Comparison of ENCODE assay signal across 9 mouse cellular contexts in genomic region chr4:133220656-133221055, GRCm38 (mm10). TPM values are rescaled to one million over a fixed set of nuclear protein-coding genes. Genes with fewer than 3 reads are reported as not detected.
DNase-seq lines count a peak whose midpoint lies in the region; ATAC-seq lines count a peak whose summit lies in the region.
"Had no signal": no experiment of that assay in that cellular context is flagged by ENCODE, and none has a peak within 500 bp of the region (broad histone marks: within the 10 kb centered on the region; RNA-seq: fewer than 3 reads in every experiment).

No protein-coding gene starts in this region.

- H3K9ac ChIP-seq in limb, embryonic 11.5 days (ENCODE audit: low read length), result peak overlapping the region; percentile 56
- H3K9ac ChIP-seq in midbrain, embryonic 15.5 days, result peak overlapping the region; percentile 38; the same call in 1 of the 2 replicates

- peak; percentile 66 to 79 for DNase-seq in lung, adult 18-20 months
- no peak for DNase-seq in lung, postnatal 25 days (ENCODE audit: low spot score)
- DNase-seq in hindbrain, embryonic 10.5 days (ENCODE audit: low spot score), result peak; percentile 39
- DNase-seq in limb, embryonic 11.5 days (ENCODE audit: low spot score), result peak; percentile 78
- no peak for DNase-seq in layer of hippocampus, adult 9-10 months (ENCODE audit: low spot score)
- DNase-seq in thymus, postnatal 25 days, result no peak
- DNase-seq in ovary, postnatal 14 days (ENCODE audit: low spot score), result no peak

- peak; percentile 40; the same call in 1 of the 2 replicates for ATAC-seq in limb, embryonic 11.5 days (ENCODE audit: insufficient number of reproducible peaks, low FRiP score, low TSS enrichment, low read depth)
- peak; percentile 45; the same call in 1 of the 2 replicates for ATAC-seq in midbrain, embryonic 15.5 days (replicated peaks)

- H3K27ac ChIP-seq in hindbrain, embryonic 10.5 days, result peak overlapping the region; percentile 42; the same call in 1 of the 2 replicates
- H3K27ac ChIP-seq in limb, embryonic 11.5 days (replicated peaks; ENCODE audit: low read depth, low read length), result no peak overlapping the region
- no peak overlapping the region for H3K27ac ChIP-seq in midbrain, embryonic 15.5 days

- no peaks in the 10 kb centered on the region for H3K36me3 ChIP-seq in hindbrain, embryonic 10.5 days
- H3K36me3 ChIP-seq in limb, embryonic 11.5 days (ENCODE audit: control insufficient read depth, insufficient read depth, low read length), result no peaks in the 10 kb centered on the region
- H3K36me3 ChIP-seq in midbrain, embryonic 15.5 days (replicated peaks), result no peaks in the 10 kb centered on the region

- no peaks in the 10 kb centered on the region for H3K9me3 ChIP-seq in hindbrain, embryonic 10.5 days
- H3K9me3 ChIP-seq in limb, embryonic 11.5 days (ENCODE audit: control insufficient read depth, low read length), result no peaks in the 10 kb centered on the region
- H3K9me3 ChIP-seq in midbrain, embryonic 15.5 days, result no peaks in the 10 kb centered on the region
- H3K9me3 ChIP-seq: megakaryocyte, embryonic 14.5 days had no signal

- WGBS in hindbrain, embryonic 10.5 days, result 1% methylated on average over 25 of the region's 25 CpGs
- under 1% methylated on average over 25 of the region's 25 CpGs for WGBS in limb, embryonic 11.5 days
- WGBS in midbrain, embryonic 15.5 days, result 4% methylated on average over 25 of the region's 25 CpGs

- H3K4me1 ChIP-seq in hindbrain, embryonic 10.5 days (replicated peaks), result peaks cover 48% of the 10 kb centered on the region
- peaks cover 8% of the 10 kb centered on the region; the same call in 1 of the 2 replicates for H3K4me1 ChIP-seq in limb, embryonic 11.5 days (ENCODE audit: control insufficient read depth, insufficient read depth, low read length)
- peaks cover 12% of the 10 kb centered on the region for H3K4me1 ChIP-seq in midbrain, embryonic 15.5 days

- H3K27me3 ChIP-seq in hindbrain, embryonic 10.5 days (ENCODE audit: insufficient read depth, poor library complexity, severe bottlenecking), result peaks cover 66% of the 10 kb centered on the region
- peaks cover 6% of the 10 kb centered on the region; the same call in 1 of the 2 replicates for H3K27me3 ChIP-seq in limb, embryonic 11.5 days (ENCODE audit: control insufficient read depth, insufficient read depth, low read length)
- peaks cover 23% of the 10 kb centered on the region for H3K27me3 ChIP-seq in midbrain, embryonic 15.5 days (replicated peaks)

- H3K4me2 ChIP-seq in limb, embryonic 11.5 days (ENCODE audit: low read depth, severe bottlenecking), result peak overlapping the region; percentile 72
- H3K4me2 ChIP-seq in midbrain, embryonic 15.5 days, result peak overlapping the region; percentile 64

- peak overlapping the region; percentile 43 for H3K4me3 ChIP-seq in hindbrain, embryonic 10.5 days
- peak overlapping the region; percentile 33 for H3K4me3 ChIP-seq in limb, embryonic 11.5 days (ENCODE audit: low read depth, low read length)
- peak overlapping the region; percentile 33 for H3K4me3 ChIP-seq in midbrain, embryonic 15.5 days
- H3K4me3 ChIP-seq: megakaryocyte, embryonic 14.5 days had no signal

RNA-seq across cellular contexts. Expression of gene Gpr3, which starts 8.3 kb away (rescaled TPM):
- polyA plus RNA-seq in hindbrain, embryonic 10.5 days (2016; fragmentation: Nextera tagmentation; extraction: Ambion mirVana), result 0.32 and 0.35 TPM in 2 replicates
- 0.33 and 0.47 TPM in 2 replicates for polyA plus RNA-seq in limb, embryonic 11.5 days (2014; fragmentation: Nextera tagmentation; extraction: Ambion mirVana)
- 1.3 and 2.0 TPM in 2 replicates for polyA plus RNA-seq in midbrain, embryonic 15.5 days (2015; fragmentation: Nextera tagmentation; extraction: Ambion mirVana)

RNA-seq across cellular contexts. Expression of gene Cd164l2, which starts 8.7 kb away (rescaled TPM):
- 1.1 and 2.2 TPM in 2 replicates for polyA plus RNA-seq in hindbrain, embryonic 10.5 days (2016; fragmentation: Nextera tagmentation; extraction: Ambion mirVana)
- polyA plus RNA-seq in limb, embryonic 11.5 days (2014; fragmentation: Nextera tagmentation; extraction: Ambion mirVana), result 1.8 and 2.4 TPM in 2 replicates
- 3.0 and 5.0 TPM in 2 replicates for polyA plus RNA-seq in midbrain, embryonic 15.5 days (2015; fragmentation: Nextera tagmentation; extraction: Ambion mirVana)

RNA-seq across cellular contexts. Expression of gene Map3k6, which starts 20.0 kb away (rescaled TPM):
- 1.7 and 1.9 TPM in 2 replicates for polyA plus RNA-seq in hindbrain, embryonic 10.5 days (2016; fragmentation: Nextera tagmentation; extraction: Ambion mirVana)
- polyA plus RNA-seq in limb, embryonic 11.5 days (2014; fragmentation: Nextera tagmentation; extraction: Ambion mirVana), result 0.98 and 1.7 TPM in 2 replicates
- 1.6 and 2.0 TPM in 2 replicates for polyA plus RNA-seq in midbrain, embryonic 15.5 days (2015; fragmentation: Nextera tagmentation; extraction: Ambion mirVana)

RNA-seq across cellular contexts. Expression of gene Sytl1, which starts 42.3 kb away (rescaled TPM):
- polyA plus RNA-seq in hindbrain, embryonic 10.5 days (2016; fragmentation: Nextera tagmentation; extraction: Ambion mirVana), result 1.2 and 1.6 TPM in 2 replicates
- polyA plus RNA-seq in limb, embryonic 11.5 days (2014; fragmentation: Nextera tagmentation; extraction: Ambion mirVana), result 1.4 and 1.5 TPM in 2 replicates
- polyA plus RNA-seq in midbrain, embryonic 15.5 days (2015; fragmentation: Nextera tagmentation; extraction: Ambion mirVana), result 0.56 and 0.65 TPM in 2 replicates

RNA-seq across cellular contexts. Expression of gene Tmem222, which starts 56.9 kb away (rescaled TPM):
- polyA plus RNA-seq in hindbrain, embryonic 10.5 days (2016; fragmentation: Nextera tagmentation; extraction: Ambion mirVana), result 82.8 and 87.8 TPM in 2 replicates
- polyA plus RNA-seq in limb, embryonic 11.5 days (2014; fragmentation: Nextera tagmentation; extraction: Ambion mirVana), result 81.5 and 86.4 TPM in 2 replicates
- 118 and 120 TPM in 2 replicates for polyA plus RNA-seq in midbrain, embryonic 15.5 days (2015; fragmentation: Nextera tagmentation; extraction: Ambion mirVana)

Comparison
In these comparisons a context has a peak if more than half of its experiments do, and no peak if none do; other contexts are left out.
1. DNase-seq: peak in lung, adult 18-20 months (2 of 2), hindbrain, embryonic 10.5 days (single experiment) and limb, embryonic 11.5 days (single experiment); none in lung, postnatal 25 days (single experiment), layer of hippocampus, adult 9-10 months (single experiment), thymus, postnatal 25 days (single experiment) and ovary, postnatal 14 days (single experiment).
2. Peak in every context shown above with its lines, with median percentiles within 50 percentile points of each other: H3K4me3 ChIP-seq.